Mouse (Mus musculus) T-helper 1 cell (primary cell): ENCODE measurements around the gene Foxb2.
"Not testable (repeated sequence)": the region's sequence is repeated elsewhere in the genome, so short reads cannot be mapped to it uniquely, and the experiment has no call there.

Source experiments
- in situ Hi-C: fragments of 300-600 bp; cut with MboI, MseI; formaldehyde crosslinking; loops from one replicate; pipeline ENCODE4 v1.15.1; 2025; ENCODE audit warnings: high pct_unique_total_duplicates

The Foxb2 gene

DNA sequence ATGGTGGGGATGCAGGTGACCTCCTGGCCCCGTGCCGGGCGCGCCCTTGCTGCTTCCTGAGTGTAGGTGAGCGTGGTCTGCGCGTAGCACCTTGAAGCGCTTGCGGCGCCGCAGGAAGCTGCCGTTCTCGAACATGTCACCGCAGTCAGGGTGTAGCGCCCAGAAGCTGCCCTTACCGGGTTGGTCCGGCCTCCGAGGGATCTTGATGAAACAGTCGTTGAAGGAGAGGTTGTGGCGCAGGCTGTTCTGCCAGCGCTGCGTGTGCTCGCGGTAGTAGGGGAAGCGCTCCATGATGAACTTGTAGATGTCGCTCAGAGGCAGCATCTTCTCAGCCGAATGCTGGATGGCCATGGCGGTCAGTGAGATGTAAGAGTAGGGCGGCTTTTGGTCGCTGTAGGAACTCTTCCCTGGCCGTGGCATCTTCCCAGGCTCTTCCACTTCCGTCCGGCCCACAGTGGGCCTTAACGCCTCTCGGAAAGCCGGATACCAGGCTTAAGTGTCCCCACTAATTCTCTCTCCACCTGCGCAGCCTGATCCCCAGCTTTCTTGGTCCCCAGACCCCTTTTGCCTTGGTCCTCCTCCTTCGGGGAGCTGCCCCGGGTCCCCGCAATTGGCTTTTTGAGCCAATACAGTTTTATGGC is at the start of gene Foxb2:
TSS of gene Foxb2 (minus strand) at position 585 of the 641 bp plus-strand sequence.
- in situ Hi-C loops = loop anchor here (5.0 kb wide), 1 partner anchor 71 kb away; no protein-coding TSS in a partner anchor

DNA sequence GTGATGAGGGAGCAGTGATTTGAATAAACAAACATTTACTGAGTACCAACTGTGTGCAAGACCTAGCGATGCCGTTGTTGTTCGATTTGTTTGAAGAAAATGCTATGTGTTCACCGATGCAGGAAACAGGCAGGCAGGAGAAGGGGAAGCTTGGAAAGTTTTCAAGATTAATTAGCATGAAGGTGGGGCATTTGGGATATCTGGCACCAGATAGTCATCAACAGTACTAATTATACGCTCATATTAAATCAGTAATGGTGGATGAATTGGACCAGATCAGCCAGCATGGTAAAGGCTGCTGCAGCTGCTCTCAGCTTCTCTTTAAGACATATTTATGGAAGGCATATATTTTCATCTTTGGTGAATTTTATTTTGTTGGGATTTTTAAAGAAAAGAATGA is 37.9 kb upstream of the Foxb2 start:
- in situ Hi-C loops = no loop called here

DNA sequence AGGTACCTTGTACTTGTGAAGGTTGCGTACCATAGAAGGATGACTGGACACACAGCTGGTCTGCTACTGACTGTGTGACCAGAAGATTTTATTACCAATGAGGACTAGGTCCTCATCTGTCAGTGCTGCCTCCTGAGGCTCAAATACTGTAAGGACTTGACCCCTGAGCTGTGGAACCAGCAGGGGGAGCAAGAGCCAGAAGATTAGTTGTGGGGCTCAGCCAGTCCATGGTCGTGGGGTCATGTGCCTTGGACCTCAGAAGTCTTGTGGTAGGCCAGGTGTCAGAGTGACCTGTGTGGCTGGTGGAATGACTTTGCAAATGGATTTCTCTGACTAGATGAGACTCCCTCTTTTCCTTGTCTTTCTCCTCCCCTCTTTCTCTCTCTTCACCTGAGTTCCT is 29.5 kb upstream of the Foxb2 start:
- in situ Hi-C loops = no loop called here

- in situ Hi-C loops = no loop called here
Measured at GRCm38 (mm10) chr19:16899716-16900115, 26.1 kb upstream of the Foxb2 start.

DNA sequence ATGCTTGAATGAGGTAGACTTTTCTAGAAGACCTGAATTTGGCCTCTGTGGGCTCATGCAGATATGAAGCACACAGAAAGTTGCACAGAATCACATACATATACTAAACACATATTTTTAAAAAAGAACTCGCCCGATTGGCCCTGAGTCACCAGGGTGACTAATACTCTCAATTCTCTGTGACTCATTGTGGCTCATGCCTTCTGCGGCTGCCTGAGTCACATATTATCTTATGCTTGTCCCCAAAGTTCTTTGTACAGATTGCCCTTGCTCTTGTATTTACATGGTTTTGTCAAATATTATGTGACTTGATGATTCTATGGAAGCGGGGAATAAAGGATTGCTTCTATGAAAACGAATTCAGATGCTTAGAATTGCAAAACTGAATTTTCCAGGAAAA is 25.0 kb upstream of the Foxb2 start:
- in situ Hi-C loops = no loop called here

DNA sequence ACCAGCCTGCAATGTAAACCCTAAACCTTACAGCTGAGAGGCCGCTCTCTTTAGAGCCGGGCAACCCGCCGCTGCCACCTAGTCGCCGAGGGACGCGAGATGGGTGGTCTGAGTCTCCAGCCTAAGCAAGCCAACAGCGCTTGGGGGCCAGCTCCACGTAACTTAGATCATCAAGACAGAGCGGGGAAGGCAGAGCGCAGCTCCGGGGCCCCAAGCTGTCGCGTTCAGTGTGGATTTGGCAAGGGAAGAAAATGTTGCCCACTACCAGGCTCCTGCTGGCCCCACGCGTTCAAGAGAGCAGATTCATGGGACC is 2.8 kb upstream of the Foxb2 start:
- in situ Hi-C loops = loop anchor here (5.0 kb wide), 1 partner anchor 1706 kb away; no protein-coding TSS in a partner anchor

- in situ Hi-C loops = loop anchor here (5.0 kb wide), 1 partner anchor 1706 kb away; no protein-coding TSS in a partner anchor
Measured at GRCm38 (mm10) chr19:16875631-16876457, 2.2 kb upstream of the Foxb2 start.

DNA sequence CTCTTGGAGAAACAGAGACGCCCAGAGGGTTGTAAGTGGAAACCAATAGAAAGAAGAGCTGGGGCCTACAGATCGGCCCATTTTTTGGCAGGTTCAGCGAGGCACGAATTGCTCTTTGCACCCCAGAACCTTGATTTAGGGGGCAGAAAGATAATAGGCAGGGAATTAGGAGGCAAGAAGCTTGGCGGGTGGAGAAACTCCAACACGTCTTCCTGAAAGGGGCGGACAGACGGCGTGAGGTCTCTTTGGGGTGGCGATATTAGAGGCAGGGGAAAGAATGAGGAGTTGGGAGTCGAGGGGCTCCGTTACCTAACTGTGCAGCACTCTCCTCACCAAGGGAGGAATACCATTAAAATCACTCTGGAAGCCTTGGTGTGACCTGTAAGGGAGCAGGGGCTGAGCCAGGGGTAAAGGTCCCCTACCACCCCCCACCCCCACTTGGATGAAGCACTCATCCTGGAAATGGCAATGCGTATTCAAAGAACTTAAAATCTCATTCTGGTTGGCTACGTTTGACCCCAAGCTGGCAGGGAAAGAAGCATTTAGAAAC is 1.5 kb upstream of the Foxb2 start:
- in situ Hi-C loops = loop anchor here (5.0 kb wide), 2 partner anchors 73 to 1707 kb away; no protein-coding TSS in a partner anchor

GRCm38 (mm10) chr19:16873942-16874861 is 597 bp upstream of the Foxb2 start:
- in situ Hi-C loops = loop anchor here (5.0 kb wide), 1 partner anchor 72 kb away; no protein-coding TSS in a partner anchor

DNA sequence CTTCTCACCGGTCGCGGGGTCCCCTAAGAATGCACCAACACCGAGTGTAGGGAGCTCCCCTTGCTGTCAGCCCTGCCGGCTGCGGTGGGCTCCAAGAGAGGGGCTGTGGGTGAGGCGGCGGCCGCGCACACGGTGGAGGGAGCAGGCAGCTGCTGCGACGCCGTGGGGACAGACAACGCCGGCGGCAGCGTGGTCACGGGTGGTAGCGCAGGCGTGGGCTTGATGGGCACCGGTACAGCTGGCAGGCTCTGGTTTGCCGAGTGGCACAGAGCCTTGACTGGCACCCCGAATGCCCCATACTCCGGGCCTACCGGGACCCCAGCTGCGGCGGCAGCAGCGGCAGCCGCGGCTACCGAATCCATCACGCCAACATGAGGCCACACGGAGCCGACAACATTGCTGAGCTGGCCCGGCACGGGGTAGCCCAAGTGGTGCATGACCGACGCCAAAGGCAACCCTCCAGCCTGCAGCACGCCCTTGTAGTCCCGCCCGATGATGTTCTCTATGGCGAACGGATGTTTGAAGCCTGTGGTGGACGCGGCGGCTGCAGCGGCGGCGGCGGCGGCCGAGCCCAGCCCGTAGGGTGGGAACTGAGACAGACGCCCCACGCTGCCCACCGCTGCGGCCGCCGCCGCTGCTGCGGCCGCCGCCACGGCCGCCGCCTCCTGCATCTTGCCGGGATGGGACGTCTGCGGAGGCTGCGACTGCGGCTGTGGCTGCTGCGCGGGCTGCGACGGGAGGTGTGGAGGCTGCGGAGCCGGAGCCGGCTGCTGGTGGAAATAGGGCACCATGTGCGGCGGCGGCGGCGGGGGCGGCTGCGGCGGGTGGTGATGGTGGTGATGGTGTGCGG is 1.0 kb downstream of the Foxb2 start:
- in situ Hi-C loops = loop anchor here (5.0 kb wide), 1 partner anchor 70 kb away; no protein-coding TSS in a partner anchor

DNA sequence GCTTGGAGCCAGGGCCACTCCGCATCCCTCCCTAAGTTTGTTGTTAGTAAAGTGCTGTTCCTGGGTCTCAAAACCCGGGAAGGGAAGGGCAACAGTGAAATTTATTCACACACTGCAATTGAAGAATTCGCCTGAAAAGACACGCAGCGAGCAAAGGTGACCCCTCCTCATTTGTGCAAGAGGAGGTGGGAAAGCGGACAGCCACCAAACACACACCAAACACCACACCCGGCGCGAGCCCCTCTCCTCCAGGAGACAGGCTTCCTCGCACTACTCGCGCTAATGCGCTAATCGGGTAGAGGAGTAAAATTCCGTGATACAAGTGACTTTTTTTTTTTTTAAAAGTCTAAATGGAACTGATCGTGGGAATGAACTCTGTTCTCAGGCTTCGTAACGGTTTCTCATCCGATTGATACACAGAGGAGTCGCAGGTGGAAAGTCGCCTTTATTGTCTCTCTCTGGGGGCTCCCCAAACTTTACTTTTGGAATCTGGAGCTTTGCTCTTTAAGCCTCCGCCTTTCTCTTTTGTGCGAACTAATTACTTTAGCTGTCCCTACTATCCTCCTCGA is 2.3 kb downstream of the Foxb2 start:
- in situ Hi-C loops = loop anchor here (5.0 kb wide), 1 partner anchor 69 kb away; no protein-coding TSS in a partner anchor

DNA sequence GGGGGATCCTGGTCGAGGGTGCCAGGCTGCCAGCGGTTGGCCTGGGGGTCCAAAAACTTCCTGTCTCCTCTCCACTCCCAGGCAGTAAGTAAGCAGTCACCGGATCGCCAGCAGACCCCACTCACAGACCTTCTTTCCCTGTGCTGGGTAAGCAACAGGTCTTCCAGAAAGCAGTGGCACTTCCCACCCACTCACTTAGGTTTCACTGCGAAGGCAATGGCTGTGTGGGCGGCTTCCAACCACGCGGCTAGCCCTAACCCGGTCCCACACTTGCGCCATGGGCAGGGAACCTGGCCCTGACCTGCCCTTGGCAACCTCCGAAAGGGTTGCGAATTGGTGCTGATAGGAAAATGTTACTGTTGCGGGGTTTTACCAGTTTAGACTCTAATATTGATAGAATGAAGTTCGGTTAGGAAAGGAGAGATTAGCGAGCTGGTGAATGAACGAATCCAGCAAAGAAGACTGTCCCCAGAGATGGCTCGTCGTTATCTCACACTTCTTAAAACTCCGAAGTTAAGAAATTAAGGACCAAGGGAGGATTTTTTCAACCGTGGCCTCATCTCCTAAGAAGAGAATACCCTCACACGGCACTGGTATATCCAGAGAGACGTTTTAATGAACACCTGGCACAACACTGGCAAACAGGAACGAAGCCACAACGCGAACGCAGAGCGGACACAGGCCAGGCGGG is 3.0 kb downstream of the Foxb2 start:
- in situ Hi-C loops = loop anchor here (5.0 kb wide), 1 partner anchor 68 kb away; no protein-coding TSS in a partner anchor

- in situ Hi-C loops = no loop called here
Measured at GRCm38 (mm10) chr19:16868534-16868933, 5.1 kb downstream of the Foxb2 start.

DNA sequence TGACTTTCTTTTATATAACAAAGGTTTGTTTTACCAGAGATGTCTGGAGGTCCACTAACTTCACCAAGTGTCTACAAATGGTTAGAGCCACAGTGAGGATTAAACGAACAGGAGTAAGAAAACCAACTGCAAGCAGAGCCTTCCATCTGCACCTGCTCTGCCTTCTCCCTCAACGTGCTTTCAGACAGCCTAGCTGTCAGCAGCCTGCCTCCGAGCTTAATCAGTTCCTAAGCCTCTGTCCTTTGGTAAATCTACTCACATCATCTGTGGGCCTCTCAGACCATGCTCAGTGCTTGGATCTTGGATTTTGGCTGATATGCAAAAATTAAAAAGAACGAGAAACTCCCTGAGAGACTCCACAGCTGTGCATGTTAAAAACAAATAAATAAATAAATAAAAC is 15.0 kb downstream of the Foxb2 start:
- in situ Hi-C loops = no loop called here

DNA sequence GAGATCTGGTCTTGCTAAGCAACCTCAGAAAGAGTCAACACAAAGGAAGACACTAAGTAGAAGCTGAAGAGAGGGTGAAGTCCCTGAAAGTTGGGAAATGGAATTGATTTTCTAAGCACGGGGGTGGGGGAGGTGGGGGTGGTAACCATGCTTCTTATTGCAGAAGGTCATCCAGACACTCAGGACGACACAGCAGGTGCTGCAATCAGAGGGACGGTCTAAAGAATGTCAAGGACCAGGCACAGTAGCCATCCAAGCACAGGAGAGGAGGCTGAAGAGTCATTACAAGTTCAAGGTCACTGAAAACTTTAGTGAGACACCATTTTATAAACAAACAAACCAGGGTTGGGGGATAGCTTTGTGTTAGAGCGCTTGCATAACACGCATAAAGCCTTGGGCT is 16.9 kb downstream of the Foxb2 start:
- in situ Hi-C loops = no loop called here

DNA sequence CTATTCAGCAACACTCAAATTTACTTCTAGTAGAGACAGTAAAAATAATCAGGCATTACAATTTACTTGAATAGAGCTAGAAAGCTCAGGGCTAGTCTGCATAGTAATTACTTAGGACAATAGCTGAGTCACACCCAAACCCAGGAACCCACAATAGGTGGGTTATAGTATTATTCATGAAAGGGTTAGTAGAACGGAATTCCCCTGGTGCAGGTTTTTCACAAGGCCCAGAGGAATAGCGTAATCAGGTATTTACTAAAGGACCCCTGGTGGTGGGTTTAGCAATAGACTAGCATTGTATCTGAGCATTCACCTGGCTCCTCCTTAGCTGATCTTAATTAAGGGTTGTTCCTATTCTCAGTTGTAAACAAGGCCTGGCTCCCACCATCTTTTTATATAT is 29.5 kb downstream of the Foxb2 start:
- in situ Hi-C loops = not testable (repeated sequence)

GRCm38 (mm10) chr19:16841516-16842249 is 31.9 kb downstream of the Foxb2 start:
- in situ Hi-C loops = no loop called here

DNA sequence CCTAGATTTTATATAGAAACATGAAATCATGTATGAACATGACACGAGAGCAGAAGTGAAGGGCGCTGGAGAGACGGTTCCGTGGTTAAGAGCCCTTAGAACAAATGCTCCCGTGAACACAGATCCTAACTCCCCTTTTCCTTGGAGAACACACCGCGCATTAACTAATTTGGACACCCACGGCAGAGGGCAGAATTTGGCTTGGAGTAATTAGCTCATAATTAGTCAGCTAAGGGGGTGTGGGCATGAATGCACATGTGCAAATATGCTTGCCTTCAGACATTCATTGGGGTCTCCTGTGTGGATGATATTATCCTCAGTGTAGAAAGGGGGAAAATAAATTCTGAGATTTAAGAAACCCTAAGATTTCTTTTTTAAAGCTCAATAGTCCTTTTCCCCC is 32.6 kb downstream of the Foxb2 start:
- in situ Hi-C loops = no loop called here

DNA sequence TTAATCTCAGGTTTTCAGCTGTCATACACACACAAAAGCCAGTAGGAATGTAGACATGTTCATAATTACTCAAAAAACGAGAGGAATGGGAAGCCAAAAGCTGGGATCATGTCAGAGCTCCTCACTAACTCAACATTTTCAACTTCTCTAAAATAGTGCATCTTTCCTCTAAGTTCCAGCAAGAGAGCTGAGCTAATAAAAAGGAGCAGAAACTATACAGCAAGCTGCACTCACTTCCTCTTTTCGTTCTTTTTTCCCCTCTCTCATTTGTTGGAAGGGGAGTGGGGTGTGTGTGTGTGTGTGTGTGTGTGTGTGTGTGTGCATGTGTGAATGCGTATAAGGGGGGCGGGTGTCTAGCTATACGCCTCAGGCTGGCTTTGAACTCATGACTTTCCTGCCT is 45.9 kb downstream of the Foxb2 start:
- in situ Hi-C loops = no loop called here
